Mouse (Mus musculus) adrenal gland, adult (tissue): ENCODE measurements at regions not wholly inside any gene's neighbourhood (a gene's known extent, or its start where the extent isn't known, plus 50 kb on each side); places are given as distances from the start of the nearest gene placed in this dataset.

Experiments
- DNase-seq, 2 experiments: peaks; one replicate each; pipeline ENCODE4 v3.0.0; 2022 to 2023; ENCODE audit warnings: low spot score in 1 of 2; ENCODE audit not compliant: inconsistent age in 2 of 2

GRCm38 (mm10) chr13:52448902-52449301 is 82.2 kb downstream of the Diras2 start:
- DNase-seq = no peak

GRCm38 (mm10) chr13:52451486-52451885 is 79.6 kb downstream of the Diras2 start:
- no peak for DNase-seq

GRCm38 (mm10) chr13:52452291-52452690 is 78.8 kb downstream of the Diras2 start:
- no peak for DNase-seq
